Mouse (Mus musculus) layer of hippocampus, adult 9-10 months (tissue): Measurements from ENCODE around the gene Mia3.
"Not testable (repeated sequence)": the region's sequence is repeated elsewhere in the genome, so short reads cannot be mapped to it uniquely, and the experiment has no call there.

Experiments used
- DNase-seq: peaks from one replicate; pipeline ENCODE4 v3.0.0; 2022; ENCODE audit warnings: low spot score

Gene Mia3

DNA sequence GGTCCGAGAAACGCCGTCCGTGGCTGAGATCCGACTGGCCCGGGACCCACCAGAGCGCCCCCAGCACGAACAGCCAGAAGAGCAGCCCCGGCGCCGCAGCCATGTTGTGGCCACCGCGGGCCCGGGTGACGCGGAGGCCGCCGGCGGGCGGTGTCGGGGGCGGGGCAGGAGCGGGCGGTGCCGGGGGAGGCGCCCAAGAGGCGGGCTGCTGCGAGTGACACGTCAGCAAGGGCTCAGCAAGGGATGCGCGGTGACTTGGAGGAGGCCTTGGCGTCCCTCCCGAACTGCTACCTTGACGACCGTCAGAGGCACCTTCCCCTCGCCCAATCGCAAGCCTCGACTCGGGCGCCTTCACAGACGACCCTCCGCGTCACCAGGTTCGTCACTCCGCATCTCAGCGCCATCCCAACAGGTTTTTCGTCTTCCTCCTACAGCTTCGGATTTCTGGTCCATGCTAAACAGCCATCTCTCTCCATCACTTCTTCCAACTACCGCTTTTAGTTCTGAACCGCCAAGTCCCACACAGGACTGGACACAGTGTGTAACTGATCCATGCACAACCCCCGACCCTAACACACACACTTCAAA, at the start of gene Mia3:
Mia3 (minus strand) TSS at position 127 of the 588 bp plus-strand sequence.
- DNase-seq: peak; percentile 89

- no peak for DNase-seq
Observed at GRCm38 (mm10) chr1:183417873-183418272, 48.5 kb upstream of the Mia3 start, which contains the start of gene Hhipl2. Hhipl2 (plus strand) TSS chr1:183418215.

- DNase-seq: no peak
Observed at GRCm38 (mm10) chr1:183414081-183414727, 44.9 kb upstream of the Mia3 start.

GRCm38 (mm10) chr1:183403396-183403795, 34.0 kb upstream of the Mia3 start:
- no peak for DNase-seq

DNA sequence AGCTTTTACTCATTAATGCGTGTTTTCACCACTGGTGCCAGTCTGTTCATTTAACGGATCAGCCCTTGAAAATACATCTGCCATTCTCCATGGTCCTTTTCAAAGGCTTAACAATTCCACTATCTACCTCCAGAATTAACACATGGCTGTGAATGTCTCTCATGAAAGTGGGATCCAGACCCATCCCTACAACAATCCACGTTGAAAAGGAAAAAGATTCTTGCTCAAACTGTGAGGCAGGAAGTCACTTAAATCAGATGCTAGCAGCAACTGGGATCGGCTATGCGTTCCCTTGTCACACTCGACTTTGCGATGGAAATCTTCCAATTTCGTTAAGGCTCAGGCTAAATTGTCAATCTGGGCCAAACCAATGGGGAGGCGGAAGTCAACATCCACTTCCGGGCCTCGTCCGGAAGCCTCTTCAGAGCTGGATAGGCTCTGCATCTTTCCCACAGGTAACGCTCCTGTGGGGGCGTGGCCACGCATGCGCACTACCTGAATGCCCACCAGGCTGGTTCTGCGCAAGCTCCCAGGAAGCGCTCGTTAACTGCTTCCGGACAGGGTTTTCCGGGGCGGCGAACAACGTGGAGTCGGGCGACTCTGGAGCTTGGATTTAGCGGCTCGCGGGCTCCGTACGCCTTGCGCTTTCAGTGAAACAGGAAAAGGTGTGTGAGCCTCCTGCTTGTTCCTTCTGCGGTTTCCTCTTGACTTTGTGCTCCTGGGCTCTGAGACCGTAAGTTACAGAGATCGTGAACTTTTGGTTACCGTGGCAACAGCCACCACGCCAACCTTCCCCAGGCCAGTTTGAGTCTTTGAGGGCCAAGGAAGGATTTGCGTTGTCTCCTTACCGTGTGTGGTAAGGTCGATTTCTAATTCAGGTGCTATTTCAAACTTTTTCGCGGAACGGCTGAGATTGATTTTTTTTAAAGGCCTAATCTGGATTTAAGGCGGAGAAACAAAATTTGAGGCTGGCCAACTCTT, 19.4 kb upstream of the Mia3 start, which contains the start of gene Taf1a:
Taf1a (plus strand) TSS at position 556 of the 981 bp plus-strand sequence.
- peak; percentile 60 for DNase-seq

DNA sequence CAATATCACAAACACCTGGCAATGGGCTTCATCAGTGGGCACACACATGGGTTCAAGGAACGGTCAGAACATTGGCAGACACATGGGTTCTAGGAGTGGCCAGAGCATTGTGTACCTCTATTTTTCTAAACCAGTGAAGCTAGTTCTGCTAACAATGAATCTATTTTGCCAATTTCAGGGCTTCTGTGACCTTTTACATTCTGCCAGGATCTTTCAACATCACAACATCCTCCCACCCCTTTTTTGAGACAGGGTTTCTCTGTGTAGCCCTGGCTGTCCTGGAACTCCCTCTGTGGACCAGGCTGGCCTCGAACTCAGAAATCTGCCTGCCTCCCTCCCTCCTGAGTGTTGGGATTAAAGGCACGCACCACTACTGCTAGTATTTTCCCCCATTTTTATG, 18.1 kb upstream of the Mia3 start:
- DNase-seq: not testable (repeated sequence)

DNA sequence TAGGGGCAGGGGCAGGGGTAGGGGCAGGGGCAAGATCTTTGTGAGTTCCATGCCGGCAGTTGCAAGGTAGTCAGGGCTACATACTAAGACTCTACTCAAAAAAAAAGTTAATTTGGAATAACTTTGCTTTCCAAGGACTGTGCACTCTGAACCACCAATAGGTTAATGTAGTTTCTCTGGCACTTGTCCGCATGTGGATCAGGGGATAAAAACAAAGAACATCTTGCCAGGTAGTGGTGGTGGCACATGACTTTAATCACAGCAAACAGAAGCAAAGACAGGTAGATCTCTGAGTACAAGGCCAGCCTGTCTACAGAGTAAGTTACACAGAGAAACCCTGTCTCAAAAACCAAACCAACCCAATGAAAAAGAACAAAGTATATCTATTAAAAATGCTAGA, 13.3 kb upstream of the Mia3 start:
- no peak for DNase-seq

GRCm38 (mm10) chr1:183381816-183382215, 12.5 kb upstream of the Mia3 start:
- no peak for DNase-seq

- not testable (repeated sequence) for DNase-seq
Observed at GRCm38 (mm10) chr1:183379376-183379775, 10.0 kb upstream of the Mia3 start.

GRCm38 (mm10) chr1:183378321-183378941, 9.1 kb upstream of the Mia3 start:
- no peak for DNase-seq

DNA sequence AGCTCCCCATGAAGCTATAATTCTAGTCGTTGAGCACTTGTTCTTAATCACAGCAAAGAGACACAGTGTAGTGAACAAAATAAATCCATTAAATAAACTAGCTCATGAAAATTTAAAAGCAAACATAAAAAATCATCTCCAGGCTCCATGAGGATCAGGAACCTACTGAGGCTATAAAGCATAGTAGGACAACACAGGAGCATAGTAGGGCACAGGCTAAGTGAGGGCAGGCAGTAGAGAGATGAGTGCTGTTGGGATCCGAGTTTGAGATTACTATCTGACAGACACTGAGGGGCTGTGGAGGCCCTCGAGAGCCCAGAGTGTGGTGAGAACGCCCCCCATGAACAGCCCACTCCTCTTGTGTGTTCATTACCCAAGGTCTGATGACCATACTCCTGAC, 7.7 kb upstream of the Mia3 start:
- DNase-seq: no peak

- DNase-seq: no peak
Observed at GRCm38 (mm10) chr1:183374728-183375127, 5.4 kb upstream of the Mia3 start.

- no peak for DNase-seq
Observed at GRCm38 (mm10) chr1:183368601-183369400, 552 bp downstream of the Mia3 start.

DNA sequence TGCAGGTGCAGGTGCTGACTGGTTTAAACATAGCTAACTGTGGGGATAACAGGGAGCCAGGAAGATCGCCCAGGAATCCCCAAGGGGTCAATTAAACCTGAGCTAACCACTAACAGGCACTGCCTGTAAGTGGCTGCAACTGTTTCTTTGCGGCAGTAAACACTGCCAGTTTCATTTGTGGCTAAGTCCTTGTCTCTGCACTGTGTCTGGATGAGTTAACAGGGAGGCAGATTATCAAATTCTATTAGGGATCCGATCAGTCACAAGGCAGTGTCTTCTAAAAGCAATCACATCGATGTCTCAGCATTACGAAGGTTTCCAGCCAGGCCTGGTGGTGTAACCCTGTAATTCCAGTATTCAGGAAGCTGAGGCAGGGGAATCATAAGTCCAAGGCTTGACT, 3.0 kb downstream of the Mia3 start:
- no peak for DNase-seq

DNA sequence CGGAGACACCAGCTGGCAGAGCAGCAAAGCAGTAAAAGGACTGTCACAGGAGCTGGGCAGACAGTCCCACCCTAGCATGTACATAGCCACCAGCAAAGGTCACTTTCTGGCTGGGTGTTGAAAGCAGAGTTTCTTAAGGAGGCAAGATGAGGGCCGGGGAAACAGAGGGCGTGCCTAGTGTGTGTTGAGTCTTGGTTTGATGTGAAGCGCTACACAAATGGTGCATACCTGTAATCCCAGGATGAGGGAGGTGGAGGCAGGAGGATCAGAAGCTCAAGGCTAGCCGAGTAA, 5.8 kb downstream of the Mia3 start:
- no peak for DNase-seq

DNA sequence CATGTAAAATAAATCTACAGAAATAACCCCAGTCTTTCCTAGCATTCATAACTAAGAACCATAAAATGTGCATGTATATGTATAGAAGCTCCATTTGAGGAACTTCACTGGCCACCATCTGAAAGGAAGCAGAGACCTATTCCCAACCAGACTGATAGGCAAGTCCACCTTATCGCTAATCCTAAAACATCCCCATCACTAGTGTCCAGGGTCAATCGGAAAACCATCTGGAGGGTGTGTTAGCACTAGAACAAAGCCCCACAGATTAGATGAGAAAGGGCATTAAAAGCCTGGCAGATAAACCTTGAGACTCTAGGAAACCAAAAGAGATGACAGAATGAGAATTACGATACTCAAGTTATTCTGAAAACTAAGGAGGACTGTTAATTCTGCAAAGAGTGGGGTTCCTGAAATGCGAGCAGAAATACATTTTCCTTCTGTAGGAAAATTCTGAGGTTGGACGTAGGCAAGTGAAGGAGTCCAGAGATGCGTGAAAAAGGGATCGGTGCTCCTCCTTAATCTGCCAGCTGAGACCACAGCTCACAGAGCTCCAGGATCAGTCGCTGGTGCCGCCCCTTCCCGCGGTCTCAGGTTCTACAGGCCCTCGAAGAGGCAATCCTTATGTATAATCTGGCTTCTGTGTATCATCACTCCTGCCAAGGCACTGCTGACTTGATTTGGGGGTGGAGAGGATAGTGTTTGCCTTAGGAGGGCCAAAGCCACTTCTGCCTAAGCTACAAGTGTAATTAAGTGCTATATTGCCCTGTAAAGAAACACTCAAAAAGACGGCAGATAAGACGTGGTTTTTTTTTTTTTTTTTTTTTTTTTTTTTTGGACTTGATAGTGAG, 6.4 kb downstream of the Mia3 start:
- DNase-seq: no peak

DNA sequence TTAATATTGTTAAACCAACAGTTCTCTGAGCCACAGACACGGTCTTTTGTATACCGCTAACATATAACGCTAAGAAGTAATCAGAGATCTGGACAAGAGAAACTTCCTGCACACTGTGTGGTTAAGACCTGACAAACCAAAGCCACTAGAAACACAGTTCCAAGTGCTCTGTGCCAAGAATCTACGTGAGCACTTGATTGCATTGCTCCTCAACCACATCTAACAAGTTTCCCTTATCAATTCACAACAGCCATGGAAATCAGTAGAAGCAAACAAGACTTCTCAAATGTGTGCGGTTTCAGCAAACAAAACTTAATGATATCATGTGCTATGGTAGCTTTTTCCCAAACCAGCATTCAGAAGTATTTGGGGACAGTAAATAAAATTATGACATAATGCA, 7.1 kb downstream of the Mia3 start:
- no peak for DNase-seq

DNA sequence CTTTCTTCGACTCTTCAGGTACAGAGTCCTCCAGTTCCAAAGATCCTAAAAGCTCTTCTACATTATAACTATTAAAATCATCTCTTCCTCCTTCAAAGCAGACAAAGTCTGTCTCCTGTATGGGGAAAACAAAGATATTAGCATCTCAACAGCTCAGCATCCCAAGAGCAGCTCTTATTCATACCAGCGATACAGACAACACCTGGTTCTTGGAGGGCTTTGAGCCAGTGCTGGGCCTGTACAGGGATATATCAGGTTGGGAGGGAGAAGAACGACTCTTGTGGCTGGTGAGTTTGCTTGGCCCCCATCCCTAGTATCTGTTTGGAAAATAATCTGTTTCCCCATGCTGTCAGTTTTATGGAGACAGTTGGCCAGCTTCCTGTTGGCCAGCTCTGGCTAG, 10.5 kb downstream of the Mia3 start:
- DNase-seq: no peak

GRCm38 (mm10) chr1:183349840-183350239, 19.5 kb downstream of the Mia3 start:
- DNase-seq: peak; percentile 50

DNA sequence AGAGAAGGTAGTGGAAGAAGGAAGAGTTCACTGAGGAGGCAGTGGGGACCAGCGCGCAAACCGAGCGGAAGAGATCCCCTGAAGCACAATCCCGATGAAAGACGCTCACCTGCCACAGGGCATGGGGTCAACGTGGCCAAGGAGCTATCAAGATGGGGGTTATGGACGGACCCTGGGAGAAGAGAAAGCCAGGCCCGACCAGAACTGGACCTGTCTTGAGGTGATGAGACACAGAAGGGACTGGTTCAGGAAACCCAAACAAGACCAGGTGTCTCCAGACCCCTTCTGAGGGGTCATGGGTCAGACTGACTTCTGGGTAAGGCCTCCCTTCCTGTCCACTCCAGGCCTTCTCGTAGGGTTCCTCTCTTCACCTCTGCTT, 23.5 kb downstream of the Mia3 start:
- DNase-seq: no peak
